Mouse (Mus musculus): ENCODE measurements around the gene H2al1g.

- no peak for TF ChIP-seq CTCF (IDR thresholded peaks at IDR 0.05)
- no peak for TF ChIP-seq EP300 (IDR thresholded peaks at IDR 0.05)
Observed at GRCm38 (mm10) chrX:11365151-11365550, 47.1 kb downstream of the H2al1g start.
